Mouse (Mus musculus) fibroblast of lung, adult 2 months (primary cell): Measurements from ENCODE around the gene Olfr993.

Experiments used
- DNase-seq: peaks from one replicate; pipeline ENCODE4 v3.0.0-alpha.2; 2011; ENCODE audit warnings: low read depth

Olfr993 gene

GRCm38 (mm10) chr2:85414777-85415176, at the start of gene Olfr993:
Gene Olfr993 (minus strand): TSS chr2:85414877.
- no peak for DNase-seq

DNA sequence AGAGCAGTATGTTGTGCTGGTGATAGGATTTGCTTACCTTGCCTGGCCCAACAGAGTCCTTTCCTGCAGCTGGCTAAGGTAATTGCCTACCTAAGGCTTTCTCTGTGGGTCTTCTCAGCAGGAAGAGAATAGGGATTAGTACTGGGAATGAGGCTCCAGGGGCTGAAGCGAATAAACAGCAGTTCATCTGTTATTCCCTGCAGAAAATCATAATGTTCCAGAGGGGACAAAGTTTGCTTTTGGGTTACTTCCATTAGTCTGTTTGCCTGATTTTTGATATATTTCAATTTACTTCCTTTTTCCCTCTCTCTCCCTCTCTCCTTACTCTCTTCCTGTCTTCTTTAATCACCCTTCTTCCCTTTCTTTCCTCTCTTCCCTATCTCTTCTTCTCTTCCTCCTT, 28.9 kb upstream of the Olfr993 start, which contains the start of gene Olfr995:
TSS of gene Olfr995 (minus strand) at position 101 of the 400 bp plus-strand sequence.
- no peak for DNase-seq

- no peak for DNase-seq
These were observed 27.9 kb upstream of the Olfr993 start for GRCm38 (mm10) chr2:85442546-85442945.

DNA sequence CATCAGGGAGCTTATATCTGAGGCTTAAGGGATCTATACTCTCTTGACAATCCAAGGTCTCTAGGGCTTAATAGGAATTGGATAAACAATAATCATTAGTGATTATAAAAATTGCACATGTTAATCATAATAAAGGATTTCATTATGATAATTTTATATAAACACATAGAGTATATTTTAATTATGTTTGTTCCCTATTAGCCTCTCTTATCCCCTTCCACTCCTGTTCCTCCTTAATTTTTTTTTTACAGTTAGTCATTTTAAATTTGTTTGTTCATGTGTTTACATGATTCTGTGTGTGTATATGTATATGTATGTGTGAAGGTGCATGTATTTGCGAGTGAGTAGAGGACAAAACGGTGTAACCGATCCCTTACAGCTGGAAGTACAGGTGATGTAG, 21.7 kb upstream of the Olfr993 start, which contains the start of gene Olfr994:
TSS of gene Olfr994 (minus strand) at position 101 of the 400 bp plus-strand sequence.
- DNase-seq, result no peak

DNA sequence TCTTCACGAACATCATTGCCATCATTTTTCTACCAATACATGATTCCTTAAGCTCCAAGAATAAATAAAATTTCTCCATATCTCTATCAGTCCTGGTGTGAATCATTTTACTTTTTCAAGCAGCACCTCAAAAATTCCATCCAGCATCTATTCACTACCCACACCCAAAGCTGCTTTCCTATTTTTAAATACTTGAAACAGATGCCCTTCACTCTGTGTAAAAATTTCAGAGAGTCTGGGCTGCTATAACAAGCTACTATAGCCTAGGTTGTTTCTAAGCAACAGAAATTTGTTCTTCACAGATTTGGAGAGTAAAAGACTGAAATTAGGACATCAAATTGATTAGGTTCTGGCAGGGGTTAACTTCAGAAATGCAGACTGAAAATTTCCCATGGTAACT, 11.2 kb upstream of the Olfr993 start:
- DNase-seq, result no peak

GRCm38 (mm10) chr2:85409369-85409768, 5.3 kb downstream of the Olfr993 start, which contains the start of gene Olfr992:
Gene Olfr992 (minus strand): TSS chr2:85409469.
- DNase-seq, result no peak
